Mouse (Mus musculus): Measurements from ENCODE around the gene Spata46. TPM values are rescaled to one million over a fixed set of nuclear protein-coding genes. Genes with fewer than 3 reads are reported as not detected.

Gene Spata46
- not detected for total RNA-seq (2023)

DNA sequence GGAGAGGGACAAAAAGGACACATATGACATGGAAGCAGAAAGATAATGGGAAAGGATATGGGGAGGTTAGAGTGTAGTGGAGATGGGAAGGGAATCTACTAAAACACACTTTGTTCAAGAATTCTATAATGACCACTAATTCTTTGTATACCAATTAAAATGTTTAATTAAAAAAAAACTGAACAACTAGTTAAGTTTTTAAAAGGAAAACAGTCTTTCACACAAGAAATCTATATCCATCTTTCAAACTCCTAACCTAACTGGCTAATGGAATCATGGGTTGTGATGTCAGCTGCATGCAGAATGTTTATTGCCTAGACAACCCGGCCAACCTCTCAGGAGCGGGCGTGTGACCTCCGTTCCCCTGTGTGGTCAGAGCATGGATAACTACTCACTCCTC, at the start of gene Spata46:
Gene Spata46, plus strand, starts transcription at position 301 of the 400 bp plus-strand sequence.

GRCm38 (mm10) chr1:170277016-170277415, 31.6 kb upstream of the Spata46 start, which contains the start of gene Sh2d1b1:
Gene Sh2d1b1, plus strand, starts transcription at chr1:170277320.

GRCm38 (mm10) chr1:170306232-170306631, 2.4 kb upstream of the Spata46 start, which contains the start of gene Gm7694:
Gene Gm7694, minus strand, starts transcription at chr1:170306332.

Other genes with a start within 250 kb of the Spata46 start
- gene Ddr2, start 198.0 kb upstream of the Spata46 start, total RNA-seq (2023): not detected
- gene Uap1, start 133.8 kb upstream of the Spata46 start, total RNA-seq (2023): 10 to 100 TPM; 33.7 to 41.0 TPM
- 10 to 100 TPM; 57.1 to 63.2 TPM for gene Uhmk1, start 93.4 kb upstream of the Spata46 start, total RNA-seq (2023)
- gene Sh2d1b2, start 76.1 kb upstream of the Spata46 start, total RNA-seq (2023): not detected
- gene Sh2d1b1, start 31.5 kb upstream of the Spata46 start, total RNA-seq (2023): under 1 TPM in 1 of 2 experiments, not detected in 1; 0.55 TPM
- not detected for gene Gm7694, start 2.5 kb upstream of the Spata46 start, total RNA-seq (2023)

Data from T-cell, adult 66 days (primary cell).